Mouse (Mus musculus) heart, adult 2 months (tissue): ENCODE data around the gene Aqp9.
A peak's percentile ranks its signal among the peaks of the same experiment; 100 is the strongest.

Experiments used
- CTCF ChIP-seq: fragments of 200-600 bp; IDR thresholded peaks from 2 replicates; pipeline ENCODE4 v1.8.1; 2022; ENCODE audit warnings: antibody characterized with exemption, mild to moderate bottlenecking, moderate library complexity
- POLR2A ChIP-seq: fragments of 200-500 bp; IDR thresholded peaks from 2 replicates; pipeline ENCODE4 v1.6.1; 2011; ENCODE audit warnings: mild to moderate bottlenecking, low read depth, low read length, control low read depth; ENCODE audit not compliant: insufficient read depth

DNA sequence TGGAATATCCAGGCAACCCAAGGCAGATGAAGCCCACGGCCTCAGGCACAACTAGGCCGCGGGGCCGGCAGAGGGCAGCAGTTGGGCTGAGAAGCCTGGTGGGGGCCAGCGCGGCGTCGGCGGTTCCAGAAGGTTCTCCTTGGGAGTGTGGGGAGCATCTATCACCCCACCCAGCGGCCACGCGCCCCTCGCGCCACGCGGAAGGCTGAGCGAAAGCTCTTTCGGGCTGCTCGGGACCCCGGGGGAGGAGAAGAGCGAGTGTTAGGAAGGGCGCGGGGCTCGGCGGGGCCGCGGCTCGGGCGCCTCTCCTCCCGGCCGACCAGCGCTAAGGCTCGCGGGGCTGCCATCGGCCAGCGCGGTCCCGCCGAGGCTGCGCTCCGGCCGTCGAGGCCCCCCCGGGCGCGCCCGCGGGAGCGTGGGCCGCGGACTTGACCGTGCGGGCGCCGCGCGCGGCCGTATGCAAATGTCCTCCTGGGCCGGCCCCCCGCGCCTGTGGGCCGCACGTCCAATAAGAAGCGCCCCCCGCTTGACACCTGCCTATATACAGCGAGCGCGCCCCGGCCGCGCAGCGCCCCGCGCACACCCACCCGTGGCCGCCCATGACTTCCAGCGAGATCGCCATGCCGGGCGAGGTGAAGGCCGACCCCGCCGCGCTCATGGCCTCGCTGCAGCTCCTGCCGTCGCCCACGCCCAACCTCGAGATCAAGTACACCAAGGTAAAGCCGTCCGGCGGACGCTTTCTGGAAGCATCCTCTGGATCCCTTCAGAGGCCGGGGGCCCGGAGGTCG, 47.0 kb upstream of the Aqp9 start, which contains the start of gene Aldh1a2:
- TF ChIP-seq POLR2A (no peak), CTCF (peak; percentile 84)
